Mouse (Mus musculus) testis, adult 2 months (tissue): ENCODE measurements around the gene Vwa3b.

Source experiments
- CTCF ChIP-seq: fragments of 200-500 bp; IDR thresholded peaks from 2 replicates; pipeline ENCODE4 v1.5.1; 2012; ENCODE audit warnings: low read depth, mild to moderate bottlenecking, inconsistent platforms, low read length, moderate library complexity; ENCODE audit not compliant: control insufficient read depth, insufficient read depth, insufficient replicate concordance
- POLR2A ChIP-seq: fragments of 200-500 bp; IDR thresholded peaks from 2 replicates; pipeline ENCODE4 v1.6.1; 2012; ENCODE audit warnings: low read depth, mild to moderate bottlenecking, inconsistent platforms, low read length, moderate library complexity; ENCODE audit not compliant: control insufficient read depth

DNA sequence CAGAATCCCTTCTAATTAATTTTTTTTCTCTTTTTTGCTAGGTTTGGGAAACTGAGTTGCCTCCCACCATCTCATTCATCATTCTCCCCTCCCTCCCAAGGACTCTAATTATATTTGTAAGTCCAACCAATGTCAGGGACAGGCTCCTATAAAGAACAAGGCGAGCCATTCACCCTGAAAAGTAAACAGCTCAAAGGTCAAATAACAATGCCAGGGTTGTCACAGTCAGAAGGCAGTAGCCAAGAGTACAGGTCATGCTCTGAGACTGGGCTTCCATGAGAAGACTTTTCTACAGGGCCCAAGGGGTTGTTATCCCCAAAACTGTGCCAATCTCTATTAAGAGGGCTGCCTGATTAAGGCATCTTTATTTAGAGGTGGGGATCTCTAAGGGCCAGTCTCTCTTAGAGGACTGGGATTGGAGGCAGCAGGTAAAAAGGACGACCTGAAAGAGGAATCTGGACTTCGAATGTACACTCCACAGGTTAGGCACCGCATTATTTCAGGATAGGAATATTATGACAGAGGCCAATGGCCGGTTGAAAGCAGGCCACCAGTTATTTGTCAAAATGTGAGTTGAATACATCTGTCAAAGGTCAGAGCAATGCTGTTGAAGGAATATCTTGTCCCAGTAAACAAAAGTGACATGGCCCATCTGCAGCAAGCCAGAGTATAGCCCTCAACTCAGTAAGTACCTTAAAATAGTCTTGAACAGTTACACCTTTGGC, at the start of gene Vwa3b:
- TF ChIP-seq CTCF, result no peak
- TF ChIP-seq POLR2A, result no peak
